Mouse (Mus musculus) forebrain, embryonic 13.5 days (tissue): ENCODE measurements around the gene Tmem206. TPM values are rescaled to one million over a fixed set of nuclear protein-coding genes. Genes with fewer than 3 reads are reported as not detected.

ENCODE experiments used
- ATAC-seq: fragments of 200-750 bp; cut with Nextera tagmentation; 2 replicates; pipeline ENCODE4 v1.8.0; 2017
- H3K27ac ChIP-seq: fragments of 300-500 bp; sonication (generic); 2 replicates; pipeline ENCODE4 v1.5.1; 2015; ENCODE audit warnings: inconsistent platforms, mild to moderate bottlenecking, moderate library complexity
- H3K27me3 ChIP-seq: fragments of 300-500 bp; sonication (generic); 2 replicates; pipeline ENCODE4 v1.6.1; 2015; ENCODE audit warnings: mild to moderate bottlenecking, inconsistent platforms
- H3K36me3 ChIP-seq: fragments of 300-500 bp; sonication (generic); 2 replicates; pipeline ENCODE4 v1.6.1; 2015; ENCODE audit warnings: mild to moderate bottlenecking, inconsistent platforms; ENCODE audit not compliant: poor library complexity, severe bottlenecking
- H3K4me1 ChIP-seq: fragments of 300-500 bp; sonication (generic); 2 replicates; pipeline ENCODE4 v1.6.1; 2015; ENCODE audit warnings: inconsistent platforms
- H3K4me2 ChIP-seq: fragments of 300-500 bp; sonication (generic); 2 replicates; pipeline ENCODE4 v1.6.1; 2015; ENCODE audit warnings: inconsistent platforms, mild to moderate bottlenecking, moderate library complexity
- H3K4me3 ChIP-seq: fragments of 300-500 bp; sonication (generic); 2 replicates; pipeline ENCODE4 v1.5.1; 2015; ENCODE audit warnings: mild to moderate bottlenecking, inconsistent platforms
- H3K9ac ChIP-seq: fragments of 300-500 bp; sonication (generic); 2 replicates; pipeline ENCODE4 v1.6.1; 2015; ENCODE audit warnings: mild to moderate bottlenecking, inconsistent platforms
- H3K9me3 ChIP-seq: fragments of 300-500 bp; sonication (generic); replicated peaks from 2 replicates; pipeline ENCODE4 v1.6.1; 2016; ENCODE audit warnings: inconsistent platforms
- WGBS: fragments of 180-500 bp; shearing (Covaris S2); methylation state at CpG from one replicate; pipeline ENCODE4 v1.1.7; 2015; 5-methylcytosine and 5-hydroxymethylcytosine counted together
- polyA plus RNA-seq: library from polyadenylated mRNA; unstranded; fragments of >200 nt; fragmentation: Nextera tagmentation; extraction: Ambion mirVana; gene quantifications from 2 replicates; pipeline ENCODE4 v1.2.1, GENCODE M21; 2015

Tmem206 gene
- polyA plus RNA-seq, 1 experiment from 2014 or later: 41.3 TPM

DNA sequence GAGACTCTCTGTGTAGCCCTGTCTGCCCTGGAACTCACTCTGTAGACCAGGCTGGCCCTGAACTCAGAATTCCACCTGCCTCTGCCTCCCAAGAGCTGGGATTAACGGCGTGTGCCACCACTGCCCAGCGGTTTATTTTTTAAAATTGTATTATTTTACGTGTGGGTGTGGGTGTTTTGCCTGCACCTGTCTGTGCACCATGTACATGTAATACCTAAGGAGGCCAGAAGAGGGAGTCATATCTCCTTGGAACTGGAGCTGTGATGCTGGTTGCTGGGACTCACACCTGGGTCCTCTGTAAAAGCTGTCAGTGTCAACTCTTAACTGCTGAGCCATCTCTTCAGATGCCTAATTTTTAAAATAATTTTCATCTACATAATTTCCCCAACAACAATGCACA lies 38.8 kb downstream of the Tmem206 start:
- ATAC-seq: no peak
- no peak overlapping the region for H3K4me3 ChIP-seq
- H3K4me1 ChIP-seq: no peaks in the 10 kb centered on the region
- no peak overlapping the region for H3K27ac ChIP-seq
- H3K9me3 ChIP-seq: no peaks in the 10 kb centered on the region
- H3K27me3 ChIP-seq: no peaks in the 10 kb centered on the region
- peaks cover 8% of the 10 kb centered on the region; the same call in 1 of the 2 replicates for H3K36me3 ChIP-seq
- H3K9ac ChIP-seq: no peak overlapping the region
- H3K4me2 ChIP-seq: no peak overlapping the region
- 70% methylated on average over 4 of the region's 4 CpGs for WGBS

DNA sequence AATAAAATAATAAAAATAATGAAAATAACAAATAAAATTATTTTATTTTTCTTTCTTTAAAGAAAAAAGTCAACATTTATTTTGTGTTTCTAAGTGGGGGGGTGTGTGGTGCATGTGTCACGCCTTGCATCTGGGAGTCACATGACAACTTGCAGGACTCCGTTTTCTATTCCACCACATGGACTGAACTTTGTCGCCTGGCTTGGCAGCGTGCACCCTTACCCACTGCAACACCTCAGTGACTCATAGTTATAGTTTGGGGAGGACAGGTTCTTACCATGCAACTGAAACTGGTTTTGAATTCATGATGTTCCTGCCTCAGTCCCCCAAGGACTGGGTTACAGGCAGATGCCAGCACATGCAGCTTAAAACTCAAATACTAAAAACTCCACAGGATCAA lies 42.5 kb downstream of the Tmem206 start:
- no peak overlapping the region for H3K4me2 ChIP-seq
- H3K9me3 ChIP-seq: no peaks in the 10 kb centered on the region
- no peak overlapping the region for H3K27ac ChIP-seq
- H3K4me1 ChIP-seq: no peaks in the 10 kb centered on the region
- H3K27me3 ChIP-seq: no peaks in the 10 kb centered on the region
- ATAC-seq: no peak
- no peaks in the 10 kb centered on the region for H3K36me3 ChIP-seq
- H3K4me3 ChIP-seq: no peak overlapping the region
- H3K9ac ChIP-seq: no peak overlapping the region
- 93% methylated on average over 4 of the region's 4 CpGs for WGBS

DNA sequence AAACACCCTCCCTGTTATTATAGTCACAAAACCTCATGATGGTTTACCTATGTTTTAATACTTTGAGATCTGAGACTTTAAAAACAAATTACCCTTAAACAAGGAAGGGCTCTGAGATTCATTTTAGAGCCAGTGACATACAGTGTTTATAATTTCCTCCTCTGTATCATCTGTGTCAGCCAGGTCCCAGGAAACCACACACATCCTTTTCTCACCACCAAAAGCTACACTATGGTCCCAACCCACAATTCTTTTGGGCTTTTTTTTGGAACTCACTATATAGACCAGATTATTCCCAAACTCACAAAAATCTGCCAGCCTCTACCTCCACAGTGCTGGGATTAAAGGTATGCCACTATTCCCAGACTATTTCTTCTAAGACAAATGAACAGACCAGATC lies 43.4 kb downstream of the Tmem206 start:
- Histone ChIP-seq H3K9me3 (no peaks in the 10 kb centered on the region), H3K4me3 (no peak overlapping the region), H3K27ac (no peak overlapping the region), H3K27me3 (no peaks in the 10 kb centered on the region), H3K4me2 (no peak overlapping the region), H3K4me1 (no peaks in the 10 kb centered on the region), H3K9ac (no peak overlapping the region), H3K36me3 (no peaks in the 10 kb centered on the region)
- no peak for ATAC-seq

DNA sequence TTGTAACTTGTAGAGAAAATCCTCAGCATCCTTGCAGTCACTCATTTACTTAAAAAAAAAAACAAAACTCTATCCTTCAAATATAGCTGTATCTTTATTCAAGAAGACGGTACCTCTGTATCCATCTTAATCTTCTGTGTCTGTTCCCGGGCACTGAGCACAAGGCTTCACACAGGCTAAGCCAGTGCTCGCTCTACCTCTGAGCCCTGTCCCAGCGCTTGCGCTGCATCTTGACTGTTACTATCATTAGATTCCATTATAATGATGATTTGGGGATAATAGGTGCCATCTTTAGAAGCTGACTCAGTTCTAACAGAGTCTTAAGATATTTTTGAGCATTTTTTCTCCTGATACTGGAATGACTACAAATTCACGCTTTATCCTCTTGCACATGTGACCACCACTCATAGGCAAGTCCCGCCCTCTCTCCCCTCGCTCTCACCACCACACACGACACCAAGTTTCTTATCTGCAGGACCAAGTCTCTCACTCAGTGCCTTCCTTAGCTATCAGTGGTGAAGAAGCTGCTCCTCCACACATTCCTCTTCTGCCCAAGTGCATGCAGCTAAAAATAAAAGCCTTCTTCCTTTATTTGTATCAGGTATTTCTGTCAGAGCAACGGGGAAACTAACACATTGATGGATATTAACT lies 49.4 kb downstream of the Tmem206 start:
- H3K27ac ChIP-seq: no peak overlapping the region
- no peak for ATAC-seq
- WGBS: 93% methylated on average over 10 of the region's 10 CpGs
- no peaks in the 10 kb centered on the region for H3K9me3 ChIP-seq
- no peaks in the 10 kb centered on the region for H3K27me3 ChIP-seq
- no peaks in the 10 kb centered on the region for H3K4me1 ChIP-seq
- H3K36me3 ChIP-seq: no peaks in the 10 kb centered on the region
- H3K4me3 ChIP-seq: no peak overlapping the region
- H3K9ac ChIP-seq: no peak overlapping the region
- no peak overlapping the region for H3K4me2 ChIP-seq

DNA sequence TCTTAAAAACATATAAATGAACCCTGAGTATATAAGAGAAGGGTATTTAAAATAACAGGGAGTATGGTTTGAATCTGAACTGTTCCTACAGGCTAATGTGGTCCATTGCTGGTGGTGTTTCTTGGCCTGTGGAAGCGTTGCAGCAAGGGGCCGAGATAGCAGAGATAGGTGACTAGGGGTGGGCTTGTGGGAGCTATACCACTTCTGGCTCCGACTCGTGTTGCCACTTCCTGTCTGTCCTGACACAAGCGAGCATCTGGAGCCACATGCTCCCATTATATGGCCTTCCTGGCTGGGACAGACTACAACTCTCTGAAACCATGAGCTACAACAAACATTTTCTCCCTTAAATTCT lies 49.9 kb downstream of the Tmem206 start:
- H3K9me3 ChIP-seq: no peaks in the 10 kb centered on the region
- no peak for ATAC-seq
- WGBS: 94% methylated on average over 5 of the region's 5 CpGs

DNA sequence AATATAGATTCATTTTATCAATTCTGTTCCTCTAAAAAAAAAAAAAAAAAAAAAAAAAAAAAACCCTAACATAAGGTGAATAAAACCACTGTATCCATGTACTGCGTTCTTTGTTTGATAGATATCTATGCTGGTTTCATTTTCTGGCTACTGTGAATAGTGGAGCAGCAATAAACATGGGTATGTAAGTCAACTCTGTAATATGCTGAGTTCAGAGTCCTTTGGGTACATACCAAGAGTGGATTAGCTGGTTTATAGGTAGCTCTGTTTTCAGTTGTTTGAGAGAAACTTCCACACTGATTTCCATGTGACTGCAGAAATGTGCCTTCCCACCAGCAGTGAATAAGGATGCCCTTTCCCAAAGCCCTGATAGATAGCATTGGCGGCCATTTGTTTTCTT lies 52.4 kb downstream of the Tmem206 start:
- Histone ChIP-seq H3K4me1 (no peaks in the 10 kb centered on the region), H3K4me3 (no peak overlapping the region), H3K4me2 (no peak overlapping the region), H3K27ac (no peak overlapping the region), H3K9ac (no peak overlapping the region), H3K9me3 (no peaks in the 10 kb centered on the region), H3K27me3 (no peaks in the 10 kb centered on the region), H3K36me3 (no peaks in the 10 kb centered on the region)
- 95% methylated on average over 2 of the region's 2 CpGs for WGBS
- no peak for ATAC-seq

More for the DNA sequence above, 49.9 kb downstream of the Tmem206 start:
- H3K4me3 ChIP-seq: no peak overlapping the region
- H3K4me1 ChIP-seq: no peaks in the 10 kb centered on the region
- H3K4me2 ChIP-seq: no peak overlapping the region
- no peak overlapping the region for H3K27ac ChIP-seq
- no peaks in the 10 kb centered on the region for H3K27me3 ChIP-seq
- no peaks in the 10 kb centered on the region for H3K36me3 ChIP-seq
- H3K9ac ChIP-seq: no peak overlapping the region

DNA sequence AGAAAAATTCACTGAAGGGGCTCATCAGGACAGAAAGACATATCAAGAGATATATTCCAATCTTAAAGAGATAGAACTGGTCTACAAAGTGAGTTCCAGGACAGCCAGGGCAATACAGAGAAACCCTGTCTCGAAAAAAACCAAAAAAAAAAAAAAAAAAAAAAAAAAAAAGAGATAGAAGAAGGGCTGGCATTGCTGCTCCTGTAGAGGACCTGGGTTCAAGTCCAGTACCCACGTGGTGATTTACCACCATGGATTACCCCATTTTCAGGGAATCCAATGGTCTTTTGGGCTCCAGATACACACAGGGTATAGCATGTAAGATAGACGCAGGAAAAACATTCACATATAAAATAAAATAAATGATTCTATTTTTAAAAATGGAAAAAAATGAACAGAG lies 55.1 kb downstream of the Tmem206 start:
- 85% methylated on average over 3 of the region's 3 CpGs for WGBS
- ATAC-seq: no peak
- no peak overlapping the region for H3K4me2 ChIP-seq

DNA sequence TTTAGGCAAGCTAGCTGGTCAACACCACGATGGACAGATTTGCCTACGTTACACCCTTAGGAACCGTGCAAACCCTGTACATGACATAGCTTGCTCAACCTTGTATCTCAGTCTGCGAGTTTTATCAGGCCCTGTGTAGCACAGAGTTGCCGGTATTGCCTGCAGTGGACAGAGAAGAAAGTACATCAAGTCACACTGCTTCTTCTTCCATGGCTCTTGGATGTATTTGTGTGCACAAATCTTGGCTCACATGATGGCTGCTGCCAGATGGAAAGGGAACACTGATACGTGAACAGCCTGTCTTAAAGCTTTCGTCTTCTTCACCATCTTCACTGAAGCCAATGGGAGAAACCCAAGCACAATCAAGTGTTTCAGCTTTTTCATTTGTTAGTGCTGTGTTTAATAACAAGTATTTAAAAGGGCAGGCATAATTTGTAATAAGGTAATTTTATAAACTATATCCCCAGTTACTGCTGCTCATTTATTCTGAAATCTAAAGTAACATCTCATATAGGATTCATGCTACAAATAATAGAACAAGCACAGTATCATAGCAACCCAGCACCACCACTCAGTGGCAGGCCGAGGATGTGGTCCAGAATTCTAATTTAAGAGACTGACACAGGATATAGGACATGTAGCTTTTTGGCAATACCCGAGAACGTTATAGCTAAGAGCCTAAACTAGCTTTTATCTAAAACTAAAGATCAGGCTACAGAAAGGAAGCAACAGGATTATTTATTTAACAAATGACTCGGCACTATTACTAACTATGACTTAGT lies 56.4 kb downstream of the Tmem206 start:
- H3K36me3 ChIP-seq: no peaks in the 10 kb centered on the region

More for the DNA sequence above, 55.1 kb downstream of the Tmem206 start:
- Histone ChIP-seq H3K9ac (no peak overlapping the region), H3K36me3 (no peaks in the 10 kb centered on the region), H3K27ac (no peak overlapping the region), H3K9me3 (no peaks in the 10 kb centered on the region), H3K4me1 (no peaks in the 10 kb centered on the region), H3K4me3 (no peak overlapping the region), H3K27me3 (no peaks in the 10 kb centered on the region)

DNA sequence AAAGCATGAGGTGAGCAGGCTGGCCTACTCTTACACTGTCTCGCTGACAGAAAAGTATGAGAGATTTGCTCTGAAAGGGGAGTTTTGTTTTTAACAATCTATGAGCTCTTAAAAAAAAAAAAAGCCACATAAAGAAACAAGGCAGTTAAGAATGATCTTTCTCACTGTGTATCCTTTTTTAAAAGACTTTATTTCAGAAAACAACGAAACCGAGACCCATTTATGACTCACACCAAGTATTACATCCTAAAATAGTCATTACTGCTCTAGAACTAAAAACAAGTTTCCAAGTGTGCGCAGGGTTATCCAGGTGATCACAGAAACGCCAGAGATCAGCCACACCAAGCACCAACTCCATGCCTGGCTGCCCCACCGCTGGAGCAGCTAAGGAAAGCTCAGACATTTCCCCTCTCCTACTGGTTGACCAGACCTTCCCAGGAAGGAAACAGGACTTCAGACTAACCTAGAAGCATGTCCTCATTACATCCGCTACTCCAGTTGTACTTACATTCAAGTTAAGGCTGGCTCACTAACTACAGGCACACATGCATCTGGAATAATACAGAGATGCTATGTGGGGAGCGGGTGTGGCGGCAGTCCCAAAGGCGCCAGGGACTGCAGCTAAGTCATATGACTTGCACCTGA lies 59.2 kb downstream of the Tmem206 start:
- Histone ChIP-seq H3K4me3 (no peak overlapping the region), H3K9me3 (no peaks in the 10 kb centered on the region), H3K27ac (no peak overlapping the region), H3K27me3 (no peaks in the 10 kb centered on the region), H3K36me3 (no peaks in the 10 kb centered on the region), H3K9ac (no peak overlapping the region), H3K4me2 (no peak overlapping the region), H3K4me1 (no peaks in the 10 kb centered on the region)
- no peak for ATAC-seq
- WGBS: 92% methylated on average over 10 of the region's 10 CpGs

More for the DNA sequence above, 56.4 kb downstream of the Tmem206 start:
- ATAC-seq: no peak
- Histone ChIP-seq H3K4me2 (no peak overlapping the region), H3K4me3 (no peak overlapping the region), H3K27ac (no peak overlapping the region), H3K9me3 (no peaks in the 10 kb centered on the region), H3K4me1 (no peaks in the 10 kb centered on the region), H3K9ac (no peak overlapping the region), H3K27me3 (no peaks in the 10 kb centered on the region)
- WGBS: 86% methylated on average over 11 of the region's 11 CpGs

DNA sequence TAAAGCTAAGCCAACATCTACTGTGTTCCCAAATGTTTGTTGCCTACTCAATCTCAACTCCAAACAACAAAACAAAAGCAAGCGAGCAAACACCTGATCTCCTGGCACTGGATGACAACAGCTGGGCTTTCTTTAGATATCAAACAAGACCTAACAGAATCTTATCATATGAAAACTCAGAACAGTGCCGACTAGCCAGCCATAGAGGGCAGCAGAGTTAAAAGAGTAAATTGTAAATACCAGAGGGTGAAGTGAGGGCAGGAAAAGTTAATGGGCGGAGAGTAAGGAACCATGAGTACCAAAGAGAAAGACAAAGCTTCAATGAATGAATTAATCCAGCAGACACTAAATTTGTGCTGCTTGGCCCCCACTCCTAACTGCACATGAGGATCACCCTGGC lies 65.6 kb downstream of the Tmem206 start:
- H3K4me2 ChIP-seq: no peak overlapping the region
- H3K27ac ChIP-seq: no peak overlapping the region
- H3K9ac ChIP-seq: no peak overlapping the region
- no peak overlapping the region for H3K4me3 ChIP-seq
- peak; percentile 70 for ATAC-seq
- 20% methylated on average over 3 of the region's 3 CpGs for WGBS
- H3K9me3 ChIP-seq: no peaks in the 10 kb centered on the region
- peaks cover 17% of the 10 kb centered on the region for H3K4me1 ChIP-seq
- H3K36me3 ChIP-seq: no peaks in the 10 kb centered on the region
- H3K27me3 ChIP-seq: peaks cover 3% of the 10 kb centered on the region; the same call in 1 of the 2 replicates

DNA sequence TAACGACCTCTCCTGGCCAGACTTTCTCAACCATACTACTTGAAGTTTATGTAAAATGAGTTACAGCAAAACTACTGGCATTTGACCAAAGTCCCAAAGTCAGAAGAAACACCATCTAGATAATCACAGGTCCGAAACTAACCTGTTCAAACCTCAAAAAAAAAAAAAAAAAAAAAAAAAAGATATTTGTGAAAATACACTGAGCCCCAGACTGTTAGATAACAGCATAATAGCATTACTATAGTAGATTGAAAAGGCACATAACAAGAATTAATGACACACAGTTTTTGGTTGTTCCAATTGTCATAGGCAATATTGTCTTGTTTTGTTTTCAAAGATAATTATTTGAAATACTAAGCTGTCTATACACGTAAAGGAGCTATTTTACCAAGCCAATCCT lies 67.8 kb downstream of the Tmem206 start:
- ATAC-seq: no peak
- H3K4me1 ChIP-seq: peaks cover 20% of the 10 kb centered on the region
- no peaks in the 10 kb centered on the region for H3K9me3 ChIP-seq
- H3K27me3 ChIP-seq: peaks cover 3% of the 10 kb centered on the region; the same call in 1 of the 2 replicates
- H3K4me2 ChIP-seq: no peak overlapping the region
- WGBS: 90% methylated on average over 3 of the region's 3 CpGs
- no peak overlapping the region for H3K9ac ChIP-seq
- no peak overlapping the region for H3K27ac ChIP-seq
- no peak overlapping the region for H3K4me3 ChIP-seq
- H3K36me3 ChIP-seq: no peaks in the 10 kb centered on the region

DNA sequence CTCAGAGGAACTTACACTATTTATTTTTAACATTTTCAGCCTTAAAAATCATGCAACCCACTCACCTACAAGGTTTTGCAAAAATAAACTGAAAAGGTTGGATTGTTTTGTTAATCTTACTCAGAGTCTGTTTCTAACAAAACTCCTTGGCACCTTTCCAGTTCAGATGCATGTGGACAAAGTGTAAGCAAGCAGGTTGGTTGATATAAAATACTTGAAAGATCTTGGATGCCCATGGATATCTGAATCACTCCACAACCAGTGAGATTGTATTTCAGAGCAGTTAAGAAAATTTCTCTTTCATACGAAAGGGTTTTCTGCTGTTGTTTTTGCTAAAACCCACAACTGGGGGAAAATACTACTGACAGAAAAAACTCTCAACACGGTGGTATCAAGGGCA lies 68.4 kb downstream of the Tmem206 start:
- Histone ChIP-seq H3K36me3 (no peaks in the 10 kb centered on the region), H3K4me3 (no peak overlapping the region), H3K27ac (no peak overlapping the region), H3K9ac (no peak overlapping the region), H3K9me3 (no peaks in the 10 kb centered on the region), H3K27me3 (peaks cover 3% of the 10 kb centered on the region; the same call in 1 of the 2 replicates), H3K4me2 (no peak overlapping the region; the same call in 1 of the 2 replicates), H3K4me1 (peaks cover 20% of the 10 kb centered on the region)
- 72% methylated on average over 2 of the region's 2 CpGs for WGBS
- ATAC-seq: no peak
